Mouse (Mus musculus) forelimb bud, embryonic 11.5 days (tissue): ENCODE measurements around the gene Enah.

ENCODE experiments used
- DNase-seq: peaks from one replicate; pipeline ENCODE4 v3.0.0-alpha.2; 2012; ENCODE audit warnings: low read depth, low spot score

Enah gene

DNA sequence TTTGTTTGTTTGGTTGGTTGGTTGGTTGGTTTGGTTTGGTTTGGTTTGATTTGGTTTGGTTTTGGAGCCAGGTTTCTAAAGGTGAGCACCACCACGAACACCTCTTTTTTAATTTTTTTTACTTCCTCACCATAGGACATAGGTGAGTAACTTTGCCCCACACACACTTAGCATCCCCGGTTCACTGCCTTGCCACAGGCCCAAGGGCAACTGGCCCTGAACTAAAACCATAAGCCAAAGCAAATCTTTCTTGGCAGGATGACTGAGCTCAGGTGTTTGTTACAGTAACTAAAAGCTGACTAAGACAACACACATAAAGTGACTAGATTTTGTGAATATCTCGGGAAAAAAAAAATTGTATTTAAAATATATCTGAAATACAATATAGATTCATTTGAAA, 172.4 kb downstream of the Enah start:
- DNase-seq: no peak
